Mouse (Mus musculus) ES-Bruce4 (cell line): Measurements from ENCODE around the gene Cks1b. TPM values are rescaled to one million over a fixed set of nuclear protein-coding genes. Genes with fewer than 3 reads are reported as not detected.

Source experiments
- H3K27ac ChIP-seq: 2 replicates; pipeline ENCODE4 v1.5.1; 2012; ENCODE audit warnings: low read length, inconsistent platforms; ENCODE audit not compliant: insufficient read depth
- H3K27me3 ChIP-seq: 2 replicates; pipeline ENCODE4 v1.6.1; 2012; ENCODE audit warnings: mild to moderate bottlenecking, low read length, inconsistent platforms; ENCODE audit not compliant: control insufficient read depth, poor library complexity, insufficient read depth, severe bottlenecking
- H3K36me3 ChIP-seq: 2 replicates; pipeline ENCODE4 v1.6.1; 2012; ENCODE audit warnings: inconsistent platforms, mild to moderate bottlenecking, low read length, moderate library complexity; ENCODE audit not compliant: control insufficient read depth, poor library complexity, insufficient read depth, severe bottlenecking
- H3K4me1 ChIP-seq: one replicate; pipeline ENCODE4 v1.8.1; 2011; ENCODE audit warnings: low read length; ENCODE audit not compliant: control insufficient read depth, insufficient read depth
- H3K4me3 ChIP-seq: 2 replicates; pipeline ENCODE4 v1.5.1; 2011; ENCODE audit warnings: low read depth, mild to moderate bottlenecking, low read length
- H3K9ac ChIP-seq: 2 replicates; pipeline ENCODE4 v1.6.1; 2012; ENCODE audit warnings: low read depth, mild to moderate bottlenecking, inconsistent platforms; ENCODE audit not compliant: poor library complexity, severe bottlenecking
- H3K9me3 ChIP-seq: replicated peaks from 2 replicates; pipeline ENCODE4 v1.6.1; 2012; ENCODE audit warnings: mild to moderate bottlenecking, low read length, inconsistent platforms; ENCODE audit not compliant: control insufficient read depth, poor library complexity, insufficient read depth, severe bottlenecking
- CTCF ChIP-seq: IDR thresholded peaks from one replicate; pipeline ENCODE4 v1.8.1; 2011; ENCODE audit warnings: low read depth, low read length
- EP300 ChIP-seq: IDR thresholded peaks from 2 replicates; pipeline ENCODE4 v1.6.1; 2011; ENCODE audit warnings: low read depth, low read length; ENCODE audit not compliant: insufficient read depth
- POLR2A ChIP-seq: IDR thresholded peaks from one replicate; pipeline ENCODE4 v1.8.1; 2011; ENCODE audit warnings: low read length; ENCODE audit not compliant: insufficient read depth
- polyA plus RNA-seq: library from polyadenylated mRNA; stranded (reverse); fragments of >200 nt; gene quantifications from 2 replicates; pipeline ENCODE4 v1.2.4, GENCODE M21; 2011; ENCODE audit warnings: low read depth; ENCODE audit not compliant: missing spikeins, insufficient read depth, insufficient read length

Cks1b gene
- polyA plus RNA-seq, 1 experiment, result 290 TPM

DNA sequence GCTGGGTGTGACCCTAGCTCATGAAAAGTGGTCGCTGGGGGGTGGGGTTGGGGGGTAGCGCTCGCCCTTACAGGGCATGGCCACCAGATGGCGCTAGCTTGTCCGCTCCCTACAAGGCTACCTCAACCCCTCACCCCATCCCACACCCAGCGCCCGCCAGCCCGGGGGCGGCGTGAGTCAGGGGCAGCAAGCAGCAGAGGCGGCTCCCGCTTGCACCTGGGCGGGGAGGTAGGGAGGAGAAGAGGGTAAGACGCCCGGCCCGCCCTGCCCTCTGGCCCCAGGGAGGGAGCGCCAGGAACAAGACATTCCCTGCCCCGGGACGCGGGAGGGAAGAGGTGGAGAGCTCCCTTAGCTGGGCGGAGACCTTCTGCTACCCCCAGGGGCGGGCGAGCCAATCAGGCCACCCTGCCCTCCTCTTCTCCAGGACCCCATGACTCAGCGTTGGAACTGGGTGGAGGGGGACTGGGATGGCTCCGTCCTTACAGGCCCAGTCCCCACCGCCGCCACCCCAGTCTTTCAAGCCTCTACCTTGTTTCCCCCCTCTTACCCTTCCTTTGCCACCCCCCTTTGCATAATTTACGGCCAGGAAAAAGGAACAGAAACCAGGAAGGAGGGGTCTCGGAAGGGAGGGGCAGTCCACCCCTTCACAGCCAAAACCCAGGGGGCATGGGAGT lies 39.7 kb downstream of the Cks1b start:
- H3K9me3 ChIP-seq, result no peaks in the 10 kb centered on the region
- no peaks in the 10 kb centered on the region; the same call in 1 of the 2 replicates for H3K36me3 ChIP-seq
- peaks cover 14% of the 10 kb centered on the region for H3K4me1 ChIP-seq
- peak overlapping the region; percentile 49 for H3K9ac ChIP-seq
- H3K27ac ChIP-seq, result peak overlapping the region; percentile 84
- no peaks in the 10 kb centered on the region for H3K27me3 ChIP-seq
- TF ChIP-seq POLR2A, result no peak
- TF ChIP-seq CTCF, result no peak
- TF ChIP-seq EP300, result no peak
- peak overlapping the region; percentile 57 for H3K4me3 ChIP-seq

DNA sequence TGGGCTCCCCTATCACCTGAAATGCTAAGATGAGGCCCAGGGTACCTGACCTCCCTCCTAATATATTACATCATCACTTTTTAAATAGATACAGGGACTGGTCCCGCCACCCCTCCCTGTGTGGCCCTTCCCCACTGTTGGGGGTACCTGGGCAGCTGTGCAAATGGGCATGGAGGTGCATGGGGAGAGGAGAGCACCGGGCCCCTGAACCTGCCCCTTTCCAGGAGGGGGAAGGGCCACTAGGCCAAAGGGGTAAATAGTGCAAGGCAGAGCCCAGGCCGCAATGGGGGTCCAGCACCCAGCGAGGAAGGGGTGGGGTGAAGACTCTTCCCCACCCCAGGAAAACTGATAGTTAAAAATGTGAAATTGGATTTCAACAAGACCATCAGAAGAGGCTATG lies 40.4 kb downstream of the Cks1b start:
- peaks cover 13% of the 10 kb centered on the region for H3K4me1 ChIP-seq
- TF ChIP-seq POLR2A (no peak), CTCF (no peak), EP300 (no peak)
- H3K9me3 ChIP-seq, result no peaks in the 10 kb centered on the region
- no peaks in the 10 kb centered on the region for H3K27me3 ChIP-seq
- H3K36me3 ChIP-seq, result no peaks in the 10 kb centered on the region; the same call in 1 of the 2 replicates
- peak overlapping the region; percentile 5; the same call in 1 of the 2 replicates for H3K27ac ChIP-seq
- 0 out of 2 replicates have a peak overlapping the region, but pooled peaks have one; percentile 49 for H3K9ac ChIP-seq
- no peak overlapping the region; the same call in 1 of the 2 replicates for H3K4me3 ChIP-seq

DNA sequence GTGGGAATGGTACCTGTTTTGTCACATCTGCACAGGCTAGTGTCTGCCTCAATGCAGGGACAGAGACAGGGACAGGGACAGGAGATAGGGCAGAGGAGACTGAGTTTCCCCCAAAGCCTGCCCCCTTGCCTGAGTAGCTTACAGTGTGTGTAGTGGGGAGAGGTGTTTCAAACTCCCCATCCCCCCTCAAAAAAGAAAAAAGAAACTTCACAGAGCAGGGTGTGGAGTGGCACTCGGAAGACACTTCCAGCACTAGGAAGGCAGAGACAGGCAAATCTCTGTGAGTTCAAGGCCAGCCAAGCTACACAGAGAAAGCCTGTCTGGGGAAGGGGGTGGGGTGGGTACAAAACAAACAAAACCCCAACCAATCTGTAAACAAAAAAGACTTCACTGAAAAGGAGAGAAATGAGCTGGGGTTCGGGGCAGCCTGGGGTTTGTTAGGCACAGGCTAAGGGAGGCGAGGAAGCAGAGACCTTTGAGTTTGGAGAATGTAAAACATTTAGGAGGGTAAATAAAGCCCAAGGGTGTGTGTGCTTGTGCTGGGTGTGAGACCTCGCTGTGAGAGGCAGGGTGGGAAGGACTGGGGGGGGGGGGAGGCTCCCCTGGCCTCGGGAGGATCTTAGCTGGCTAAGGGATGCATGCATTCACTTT lies 44.5 kb downstream of the Cks1b start:
- TF ChIP-seq CTCF, result no peak
- TF ChIP-seq POLR2A, result no peak
- TF ChIP-seq EP300, result no peak
- H3K4me1 ChIP-seq, result peaks cover 4% of the 10 kb centered on the region

DNA sequence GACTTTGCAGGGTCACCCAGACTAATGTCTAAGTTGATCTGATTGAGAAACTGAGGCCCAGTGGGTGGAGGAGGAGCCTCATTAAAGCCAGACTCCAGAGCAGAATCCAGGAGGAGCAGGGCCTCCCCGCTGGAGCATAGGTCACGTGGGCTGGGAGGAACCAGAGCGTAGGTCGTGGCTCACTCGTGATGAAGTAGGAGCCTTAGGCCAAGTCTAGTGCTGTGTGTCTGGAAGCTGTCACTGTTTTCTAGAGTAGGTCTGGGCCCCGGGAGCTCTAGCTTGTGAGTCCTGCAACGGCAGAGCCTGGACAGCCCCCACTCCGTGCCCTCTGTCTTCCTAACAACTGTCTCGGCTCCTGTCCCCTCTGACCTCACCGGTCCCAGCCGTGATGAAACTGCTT lies 50.8 kb downstream of the Cks1b start:
- H3K27ac ChIP-seq, result no peak overlapping the region
- H3K4me1 ChIP-seq, result peaks cover 2% of the 10 kb centered on the region
- H3K27me3 ChIP-seq, result no peaks in the 10 kb centered on the region
- H3K36me3 ChIP-seq, result no peaks in the 10 kb centered on the region
- TF ChIP-seq EP300 (no peak), CTCF (no peak), POLR2A (no peak)
- H3K4me3 ChIP-seq, result no peak overlapping the region
- H3K9ac ChIP-seq, result no peak overlapping the region
- no peaks in the 10 kb centered on the region for H3K9me3 ChIP-seq

More for the DNA sequence above, 44.5 kb downstream of the Cks1b start:
- H3K36me3 ChIP-seq, result no peaks in the 10 kb centered on the region; the same call in 1 of the 2 replicates
- no peak overlapping the region for H3K4me3 ChIP-seq
- H3K27ac ChIP-seq, result peak overlapping the region; percentile 74
- no peak overlapping the region for H3K9ac ChIP-seq
- no peaks in the 10 kb centered on the region for H3K9me3 ChIP-seq
- no peaks in the 10 kb centered on the region for H3K27me3 ChIP-seq

DNA sequence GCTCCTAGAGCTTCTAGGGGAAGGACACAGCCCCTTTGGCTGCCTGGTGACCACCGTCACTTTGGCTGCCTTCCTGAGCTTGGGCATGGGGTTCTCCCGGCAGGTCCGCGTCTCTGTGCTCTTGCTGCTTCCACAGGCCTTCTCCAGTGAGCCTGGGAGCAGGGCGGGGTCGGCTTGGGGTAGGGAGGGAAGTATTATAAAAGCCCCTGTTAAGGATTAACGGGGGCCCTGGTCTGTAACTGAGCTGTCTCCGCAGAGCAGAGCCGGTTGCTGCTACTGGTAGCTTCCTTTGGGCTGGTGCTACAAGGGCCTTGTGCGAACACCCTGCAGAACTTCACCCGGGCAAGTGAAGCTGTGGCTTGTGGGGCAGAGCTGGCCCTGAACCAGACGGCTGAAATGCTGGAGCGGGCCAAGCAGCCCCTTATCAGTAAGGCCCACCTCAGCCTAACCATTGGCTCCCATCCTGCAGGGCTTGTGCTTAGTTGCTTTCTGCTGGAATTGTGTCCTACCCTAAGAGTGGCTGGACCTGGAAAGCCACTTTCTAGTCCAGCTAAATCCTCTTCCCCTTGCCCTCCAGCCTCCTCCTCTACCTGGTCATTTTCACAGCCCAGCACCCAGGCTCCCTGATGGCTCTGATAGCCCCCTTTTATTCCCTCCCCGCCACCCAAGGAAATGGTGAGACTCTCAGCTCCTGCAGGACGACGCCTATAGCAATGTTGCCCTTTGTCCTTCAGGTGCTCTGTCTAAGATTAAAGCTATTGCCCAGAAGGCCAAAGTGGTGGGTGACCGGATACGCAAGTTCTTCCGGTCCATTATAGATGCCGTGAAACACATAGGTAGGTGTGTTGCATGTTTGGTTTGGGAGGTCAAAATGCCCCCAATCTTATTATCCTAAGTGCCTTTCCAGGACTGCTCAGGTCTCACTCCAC lies 52.4 kb downstream of the Cks1b start:
- TF ChIP-seq EP300 (no peak), POLR2A (no peak), CTCF (no peak)
- Histone ChIP-seq H3K4me1 (peaks cover 2% of the 10 kb centered on the region), H3K27ac (no peak overlapping the region), H3K9ac (no peak overlapping the region), H3K27me3 (no peaks in the 10 kb centered on the region), H3K36me3 (no peaks in the 10 kb centered on the region), H3K9me3 (no peaks in the 10 kb centered on the region), H3K4me3 (peak overlapping the region; percentile 18)

Other genes with a start within 250 kb of the Cks1b start
- gene Scamp3, start 240.9 kb downstream of the Cks1b start, polyA plus RNA-seq, result 74.8 and 75.7 TPM in 2 replicates
- 21.7 and 25.7 TPM in 2 replicates for gene Fam189b, start 235.2 kb downstream of the Cks1b start, polyA plus RNA-seq
- 31.5 and 32.6 TPM in 2 replicates for gene Gba, start 215.5 kb downstream of the Cks1b start, polyA plus RNA-seq
- gene Thbs3, start 203.2 kb downstream of the Cks1b start, polyA plus RNA-seq, result 8.1 and 10.4 TPM in 2 replicates
- gene Mtx1, start 191.3 kb downstream of the Cks1b start, polyA plus RNA-seq, result 136 and 143 TPM in 2 replicates
- 1.5 and 1.6 TPM in 2 replicates for gene Muc1, start 189.3 kb downstream of the Cks1b start, polyA plus RNA-seq
- 163 and 164 TPM in 2 replicates for gene Krtcap2, start 172.4 kb downstream of the Cks1b start, polyA plus RNA-seq
- 5.7 and 7.1 TPM in 2 replicates for gene Trim46, start 172.1 kb downstream of the Cks1b start, polyA plus RNA-seq
- 36.7 and 59.9 TPM in 2 replicates for gene Dpm3, start 159.0 kb downstream of the Cks1b start, polyA plus RNA-seq
- 34.5 and 35.7 TPM in 2 replicates for gene Slc50a1, start 147.8 kb downstream of the Cks1b start, polyA plus RNA-seq
- 8.3 and 11.0 TPM in 2 replicates for gene Efna1, start 137.2 kb downstream of the Cks1b start, polyA plus RNA-seq
- 17.2 and 18.9 TPM in 2 replicates for gene Efna3, start 95.4 kb downstream of the Cks1b start, polyA plus RNA-seq
- 14.6 and 16.7 TPM in 2 replicates for gene Efna4, start 80.4 kb downstream of the Cks1b start, polyA plus RNA-seq
- 25.2 TPM in 2 replicates for gene Adam15, start 68.4 kb downstream of the Cks1b start, polyA plus RNA-seq
- gene Dcst2, start 56.4 kb downstream of the Cks1b start, polyA plus RNA-seq, result 0.25 and 0.29 TPM in 2 replicates
- not detected in 2 replicates for gene Dcst1, start 53.1 kb downstream of the Cks1b start, polyA plus RNA-seq
- 35.1 and 35.7 TPM in 2 replicates for gene Zbtb7b, start 23.6 kb downstream of the Cks1b start, polyA plus RNA-seq
- gene Lenep, start 15.6 kb downstream of the Cks1b start, polyA plus RNA-seq, result not detected in 2 replicates
- gene Flad1, start 6.5 kb downstream of the Cks1b start, polyA plus RNA-seq, result 16.5 and 25.1 TPM in 2 replicates
- gene Shc1, start 60 bp upstream of the Cks1b start, polyA plus RNA-seq, result 87.4 and 88.9 TPM in 2 replicates
- 41.7 and 43.3 TPM in 2 replicates for gene Pygo2, start 11.8 kb upstream of the Cks1b start, polyA plus RNA-seq
- 12.2 and 13.6 TPM in 2 replicates for gene Pbxip1, start 18.3 kb upstream of the Cks1b start, polyA plus RNA-seq
- gene Pmvk, start 36.2 kb upstream of the Cks1b start, polyA plus RNA-seq, result 48.3 and 51.9 TPM in 2 replicates
- gene Kcnn3, start 101.8 kb upstream of the Cks1b start, polyA plus RNA-seq, result 0.93 and 1.0 TPM in 2 replicates